27 mouse cellular contexts compared by ENCODE assay signal in the genomic region with DNA sequence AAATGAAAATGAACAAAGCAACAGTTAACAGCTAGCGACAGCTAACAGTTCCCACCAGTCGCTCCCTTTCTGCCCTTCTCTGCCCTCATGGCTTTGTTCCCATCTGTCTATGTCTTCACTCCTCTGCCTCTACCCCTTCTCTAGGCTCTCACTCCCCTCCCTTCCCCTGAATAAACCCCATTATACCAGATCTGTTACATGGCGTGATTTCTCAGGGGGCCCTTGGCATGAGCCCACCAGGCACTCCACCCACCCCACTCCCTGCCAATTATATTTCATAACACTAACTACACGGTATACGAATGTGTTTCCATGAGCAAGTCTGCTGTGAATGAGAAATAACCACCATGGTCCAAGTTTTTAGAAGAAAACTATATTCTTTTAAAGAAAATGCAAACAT. TPM values are rescaled to one million over a fixed set of nuclear protein-coding genes. Genes with fewer than 3 reads are reported as not detected.
DNase-seq lines count a peak whose midpoint lies in the region; ATAC-seq and TF ChIP-seq lines count a peak whose summit lies in the region.
"Had no signal": no experiment of that assay in that cellular context is flagged by ENCODE, and none has a peak within 500 bp of the region (broad histone marks: within the 10 kb centered on the region; RNA-seq: fewer than 3 reads in every experiment).

No protein-coding gene starts in this region.

- H3K4me1 ChIP-seq in forebrain, embryonic 13.5 days, result no peaks in the 10 kb centered on the region
- no peaks in the 10 kb centered on the region for H3K4me1 ChIP-seq in forebrain, embryonic 11.5 days (replicated peaks; ENCODE audit: control insufficient read depth, insufficient read depth, low read length)
- H3K4me1 ChIP-seq in hindbrain, embryonic 14.5 days (replicated peaks; ENCODE audit: control insufficient read depth, insufficient read depth, low read length), result no peaks in the 10 kb centered on the region
- H3K4me1 ChIP-seq in hindbrain, embryonic 10.5 days (replicated peaks), result no peaks in the 10 kb centered on the region
- no peaks in the 10 kb centered on the region for H3K4me1 ChIP-seq in midbrain, embryonic 15.5 days
- H3K4me1 ChIP-seq in midbrain, postnatal 0 days (ENCODE audit: insufficient read depth, low read length), result no peaks in the 10 kb centered on the region
- H3K4me1 ChIP-seq: heart, embryonic 12.5 days; hindbrain, embryonic 12.5 days had no signal

- no peak for TF ChIP-seq CTCF in midbrain, postnatal 0 days (IDR thresholded peaks at IDR 0.05)

- H3K27ac ChIP-seq in forebrain, embryonic 13.5 days, result no peak overlapping the region
- H3K27ac ChIP-seq in forebrain, embryonic 11.5 days (ENCODE audit: low read depth, low read length), result no peak overlapping the region
- H3K27ac ChIP-seq in hindbrain, embryonic 14.5 days, result no peak overlapping the region
- no peak overlapping the region for H3K27ac ChIP-seq in hindbrain, embryonic 10.5 days
- H3K27ac ChIP-seq in midbrain, embryonic 15.5 days, result no peak overlapping the region
- H3K27ac ChIP-seq in midbrain, postnatal 0 days (ENCODE audit: low read depth, low read length), result no peak overlapping the region
- H3K27ac ChIP-seq: embryonic facial prominence, embryonic 13.5 days; gastrocnemius, adult 2 months; hindbrain, embryonic 12.5 days had no signal

- no peaks in the 10 kb centered on the region for H3K27me3 ChIP-seq in forebrain, embryonic 13.5 days
- H3K27me3 ChIP-seq in forebrain, embryonic 11.5 days (ENCODE audit: control insufficient read depth, insufficient read depth, low read length), result no peaks in the 10 kb centered on the region
- no peaks in the 10 kb centered on the region for H3K27me3 ChIP-seq in hindbrain, embryonic 14.5 days (ENCODE audit: control insufficient read depth, insufficient read depth, low read length)
- H3K27me3 ChIP-seq in hindbrain, embryonic 10.5 days (ENCODE audit: insufficient read depth, poor library complexity, severe bottlenecking), result no peaks in the 10 kb centered on the region
- H3K27me3 ChIP-seq in midbrain, embryonic 15.5 days (replicated peaks), result no peaks in the 10 kb centered on the region
- no peaks in the 10 kb centered on the region for H3K27me3 ChIP-seq in midbrain, postnatal 0 days (ENCODE audit: insufficient read depth, low read length)
- H3K27me3 ChIP-seq: embryonic facial prominence, embryonic 13.5 days; heart, embryonic 12.5 days; hindbrain, embryonic 12.5 days had no signal

- no peak overlapping the region for H3K9ac ChIP-seq in forebrain, embryonic 13.5 days
- no peak overlapping the region for H3K9ac ChIP-seq in forebrain, embryonic 11.5 days (ENCODE audit: low read length)
- no peak overlapping the region for H3K9ac ChIP-seq in hindbrain, embryonic 14.5 days
- H3K9ac ChIP-seq in midbrain, embryonic 15.5 days, result no peak overlapping the region
- no peak overlapping the region for H3K9ac ChIP-seq in midbrain, postnatal 0 days (replicated peaks; ENCODE audit: low read length, poor library complexity, severe bottlenecking)
- H3K9ac ChIP-seq: embryonic facial prominence, embryonic 13.5 days; heart, embryonic 12.5 days; hindbrain, embryonic 12.5 days had no signal

- peaks cover 38% of the 10 kb centered on the region for H3K36me3 ChIP-seq in forebrain, embryonic 13.5 days (ENCODE audit: poor library complexity, severe bottlenecking)
- peaks cover 3% of the 10 kb centered on the region; the same call in 1 of the 2 replicates for H3K36me3 ChIP-seq in forebrain, embryonic 11.5 days (ENCODE audit: control insufficient read depth, insufficient read depth, low read length)
- peaks cover 35% of the 10 kb centered on the region for H3K36me3 ChIP-seq in hindbrain, embryonic 14.5 days (replicated peaks; ENCODE audit: control insufficient read depth, insufficient read depth)
- peaks cover 47% of the 10 kb centered on the region for H3K36me3 ChIP-seq in hindbrain, embryonic 10.5 days
- peaks cover 15% of the 10 kb centered on the region for H3K36me3 ChIP-seq in midbrain, embryonic 15.5 days (replicated peaks)
- peaks cover 14% of the 10 kb centered on the region; the same call in 1 of the 2 replicates for H3K36me3 ChIP-seq in midbrain, postnatal 0 days (ENCODE audit: insufficient read depth, low read length)

- no peak overlapping the region for H3K4me3 ChIP-seq in forebrain, embryonic 13.5 days
- no peak overlapping the region for H3K4me3 ChIP-seq in forebrain, embryonic 11.5 days (ENCODE audit: low read depth, low read length)
- no peak overlapping the region for H3K4me3 ChIP-seq in hindbrain, embryonic 14.5 days (replicated peaks; ENCODE audit: low read length)
- H3K4me3 ChIP-seq in hindbrain, embryonic 10.5 days, result no peak overlapping the region
- H3K4me3 ChIP-seq in midbrain, embryonic 15.5 days, result no peak overlapping the region
- H3K4me3 ChIP-seq in midbrain, postnatal 0 days (ENCODE audit: low read depth, low read length), result no peak overlapping the region
- H3K4me3 ChIP-seq: embryonic facial prominence, embryonic 13.5 days; erythroblast, embryonic 14.5 days; gastrocnemius, adult 2 months; heart, embryonic 12.5 days; hindbrain, embryonic 12.5 days had no signal

- 65% methylated on average over 5 of the region's 5 CpGs for WGBS in forebrain, embryonic 13.5 days
- 74% methylated on average over 5 of the region's 5 CpGs for WGBS in forebrain, embryonic 11.5 days
- WGBS in hindbrain, embryonic 14.5 days, result 67% methylated on average over 5 of the region's 5 CpGs
- WGBS in hindbrain, embryonic 10.5 days, result 85% methylated on average over 5 of the region's 5 CpGs
- WGBS in midbrain, embryonic 15.5 days, result 71% methylated on average over 5 of the region's 5 CpGs
- 76% methylated on average over 5 of the region's 5 CpGs for WGBS in midbrain, postnatal 0 days

- no peaks in the 10 kb centered on the region for H3K9me3 ChIP-seq in forebrain, embryonic 13.5 days (replicated peaks)
- H3K9me3 ChIP-seq in forebrain, embryonic 11.5 days (ENCODE audit: control insufficient read depth, low read length), result no peaks in the 10 kb centered on the region
- H3K9me3 ChIP-seq in hindbrain, embryonic 14.5 days (ENCODE audit: control insufficient read depth, low read length), result no peaks in the 10 kb centered on the region
- H3K9me3 ChIP-seq in hindbrain, embryonic 10.5 days, result peaks cover 3% of the 10 kb centered on the region; the same call in 1 of the 2 replicates
- no peaks in the 10 kb centered on the region for H3K9me3 ChIP-seq in midbrain, embryonic 15.5 days
- H3K9me3 ChIP-seq in midbrain, postnatal 0 days (ENCODE audit: low read length), result no peaks in the 10 kb centered on the region
- H3K9me3 ChIP-seq: embryonic facial prominence, embryonic 13.5 days; hindbrain, embryonic 12.5 days had no signal

- H3K4me2 ChIP-seq in forebrain, embryonic 13.5 days, result no peak overlapping the region
- no peak overlapping the region for H3K4me2 ChIP-seq in forebrain, embryonic 11.5 days (ENCODE audit: low read depth, low read length, severe bottlenecking)
- no peak overlapping the region for H3K4me2 ChIP-seq in hindbrain, embryonic 14.5 days (replicated peaks)
- no peak overlapping the region for H3K4me2 ChIP-seq in midbrain, embryonic 15.5 days
- no peak overlapping the region for H3K4me2 ChIP-seq in midbrain, postnatal 0 days (ENCODE audit: low read depth, low read length, poor library complexity, severe bottlenecking)
- H3K4me2 ChIP-seq: embryonic facial prominence, embryonic 13.5 days; heart, embryonic 12.5 days; hindbrain, embryonic 12.5 days had no signal

- ATAC-seq in forebrain, embryonic 13.5 days, result 0 out of 2 replicates have a peak, but pooled peaks have one; percentile 27
- no peak for ATAC-seq in forebrain, embryonic 11.5 days (replicated peaks; ENCODE audit: low FRiP score)
- 0 out of 2 replicates have a peak, but pooled peaks have one; percentile 52 for ATAC-seq in hindbrain, embryonic 14.5 days (ENCODE audit: low FRiP score)
- ATAC-seq in midbrain, embryonic 15.5 days (replicated peaks), result 0 out of 2 replicates have a peak, but pooled peaks have one; percentile 24
- no peak for ATAC-seq in midbrain, postnatal 0 days (ENCODE audit: low FRiP score)
- ATAC-seq: inflammation-experienced regulatory T-cells, adult 6 months; intestine, postnatal 0 days had no signal

- DNase-seq in forebrain, embryonic 11.5 days (ENCODE audit: low spot score), result no peak
- no peak for DNase-seq in hindbrain, embryonic 14.5 days (ENCODE audit: low spot score)
- no peak for DNase-seq in hindbrain, embryonic 10.5 days (ENCODE audit: low spot score)
- DNase-seq in midbrain, postnatal 0 days (ENCODE audit: low spot score), result no peak
- DNase-seq in MN1 (ENCODE audit: low spot score), result no peak
- DNase-seq: adrenal gland, adult 2 months; adrenal gland, postnatal 25 days; cerebellum, adult 2 months; cerebellum, postnatal 10 days; embryo, embryonic 11 days; gastrocnemius, adult 2 months; gastrocnemius, postnatal 25 days; kidney, adult 8-10 months had no signal

RNA-seq across cellular contexts. Expression of a gene that starts 14.0 kb away (rescaled TPM):
- not detected in 2 replicates for polyA plus RNA-seq in forebrain, embryonic 13.5 days (2015; fragmentation: Nextera tagmentation; extraction: Ambion mirVana)
- not detected in 2 replicates for polyA plus RNA-seq in forebrain, embryonic 11.5 days (2014; fragmentation: Nextera tagmentation; extraction: Ambion mirVana)
- not detected in 2 replicates for polyA plus RNA-seq in hindbrain, embryonic 14.5 days (2014; fragmentation: Nextera tagmentation; extraction: Ambion mirVana)
- polyA plus RNA-seq in hindbrain, embryonic 10.5 days (2016; fragmentation: Nextera tagmentation; extraction: Ambion mirVana), result not detected in 2 replicates
- polyA plus RNA-seq in midbrain, embryonic 15.5 days (2015; fragmentation: Nextera tagmentation; extraction: Ambion mirVana), result not detected in 2 replicates
- not detected in 2 replicates for total RNA-seq in midbrain, postnatal 0 days (2014; rRNA removed)
- polyA plus RNA-seq in midbrain, postnatal 0 days (2015; fragmentation: Nextera tagmentation; extraction: Ambion mirVana), result not detected in 2 replicates
- total RNA-seq: adrenal gland, adult 2 months; adrenal gland, postnatal 25 days; CH12.LX; common myeloid progenitor, adult 5-6 weeks; gastrocnemius, adult 2 months; gastrocnemius, postnatal 25 days; granulocyte monocyte progenitor cell, adult 5-6 weeks; heart, adult 8-10 months; heart, postnatal 25 days had no signal
- polyA plus RNA-seq: adrenal gland, adult 2 months; cerebellum, adult 2 months; embryonic facial prominence, embryonic 13.5 days; erythroblast, embryonic 14.5 days; heart, embryonic 12.5 days; heart, embryonic 16.5 days; hindbrain, embryonic 12.5 days; inflammation-experienced regulatory T-cells, adult 6 months; intestine, postnatal 0 days had no signal

RNA-seq across cellular contexts. Expression of a gene that starts 23.9 kb away (rescaled TPM):
- 3.0 and 4.1 TPM in 2 replicates for polyA plus RNA-seq in forebrain, embryonic 13.5 days (2015; fragmentation: Nextera tagmentation; extraction: Ambion mirVana)
- 3.9 and 5.7 TPM in 2 replicates for polyA plus RNA-seq in forebrain, embryonic 11.5 days (2014; fragmentation: Nextera tagmentation; extraction: Ambion mirVana)
- 2.5 and 3.2 TPM in 2 replicates for polyA plus RNA-seq in hindbrain, embryonic 14.5 days (2014; fragmentation: Nextera tagmentation; extraction: Ambion mirVana)
- 4.0 and 4.8 TPM in 2 replicates for polyA plus RNA-seq in hindbrain, embryonic 10.5 days (2016; fragmentation: Nextera tagmentation; extraction: Ambion mirVana)
- 4.3 and 6.4 TPM in 2 replicates for polyA plus RNA-seq in midbrain, embryonic 15.5 days (2015; fragmentation: Nextera tagmentation; extraction: Ambion mirVana)
- total RNA-seq in midbrain, postnatal 0 days (2014; rRNA removed), result 31.0 and 37.2 TPM in 2 replicates
- polyA plus RNA-seq in midbrain, postnatal 0 days (2015; fragmentation: Nextera tagmentation; extraction: Ambion mirVana), result 2.1 and 2.5 TPM in 2 replicates
- total RNA-seq: CH12.LX; common myeloid progenitor, adult 5-6 weeks had no signal
- polyA plus RNA-seq: inflammation-experienced regulatory T-cells, adult 6 months had no signal

Comparison
In these comparisons a context has a peak if more than half of its experiments do, and no peak if none do; other contexts are left out.
1. ATAC-seq: peak in forebrain, embryonic 13.5 days (single experiment), hindbrain, embryonic 14.5 days (single experiment) and midbrain, embryonic 15.5 days (single experiment); none in forebrain, embryonic 11.5 days (single experiment) and midbrain, postnatal 0 days (single experiment).